Mouse (Mus musculus) NIH3T3 (cell line): Measurements from ENCODE around the gene Siglech.
A peak's percentile ranks its signal among the peaks of the same experiment; 100 is the strongest.
"Not testable (repeated sequence)": the region's sequence is repeated elsewhere in the genome, so short reads cannot be mapped to it uniquely, and the experiment has no call there.

Experiments
- DNase-seq: peaks from one replicate; pipeline ENCODE4 v3.0.0-alpha.2; 2012; ENCODE audit warnings: low read depth

The Siglech gene

DNA sequence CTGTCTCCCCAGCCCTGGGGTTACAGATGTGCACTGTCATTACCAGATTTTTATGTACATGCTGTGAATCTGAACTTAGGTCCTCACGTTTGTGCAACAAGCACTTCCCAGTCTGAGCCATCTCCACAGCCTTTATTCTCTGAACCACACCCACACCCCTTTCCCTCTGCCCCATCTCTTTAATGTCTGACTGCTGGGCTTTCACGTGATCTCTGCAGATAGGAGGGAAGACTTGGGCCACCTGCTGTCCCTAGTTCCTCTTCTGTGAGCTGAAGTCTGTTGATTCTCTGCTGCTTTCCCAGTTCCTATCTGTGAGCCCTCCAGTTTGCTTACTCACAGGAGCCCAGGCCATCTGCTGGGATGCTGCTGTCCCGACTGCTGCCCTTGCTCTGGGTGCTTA lies at the start of gene Siglech:
Gene Siglech (plus strand): TSS at position 253 of the 400 bp plus-strand sequence.
- no peak for DNase-seq

DNA sequence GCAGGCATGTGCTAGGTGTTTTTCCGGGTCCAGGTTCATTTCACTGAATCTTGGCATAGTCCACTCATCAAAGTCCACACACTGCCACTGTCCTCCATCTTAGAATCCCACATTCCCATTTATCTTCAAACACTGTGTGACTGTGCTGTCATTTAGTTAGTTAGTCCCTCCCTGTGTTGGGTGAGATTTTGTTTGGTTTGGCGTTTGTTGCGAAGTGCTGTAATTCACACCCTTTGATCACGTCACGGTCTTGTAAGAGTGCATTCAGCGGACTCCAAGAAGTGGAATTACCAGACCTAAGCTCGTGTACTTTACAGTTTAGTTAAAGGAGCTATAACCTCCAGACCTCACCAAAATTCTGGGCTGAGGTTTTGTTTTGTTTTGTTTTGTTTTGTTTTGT lies 45.3 kb upstream of the Siglech start:
- DNase-seq, result no peak

DNA sequence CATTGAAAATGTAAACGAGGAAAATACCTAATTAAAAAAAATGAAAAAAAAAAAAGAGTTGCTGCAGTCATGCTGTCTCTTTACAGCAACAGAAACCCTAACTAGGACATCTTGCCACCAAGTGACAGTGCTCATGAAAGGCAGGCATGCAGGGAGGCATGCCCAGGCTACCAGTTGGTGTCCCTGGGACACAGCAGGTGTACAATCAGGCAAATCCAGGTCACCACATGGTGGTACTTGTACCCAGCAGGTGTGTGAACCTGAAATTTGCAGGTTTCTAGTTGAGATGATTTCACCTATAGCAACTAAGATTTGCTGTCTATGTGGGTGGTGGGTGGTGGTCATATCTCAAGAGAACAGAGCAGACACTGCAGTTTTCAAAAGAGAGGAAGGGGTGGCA lies 39.1 kb upstream of the Siglech start:
- DNase-seq, result no peak

- no peak for DNase-seq
These were observed 33.5 kb upstream of the Siglech start for GRCm38 (mm10) chr7:55734483-55734882.

- peak; percentile 40 for DNase-seq
These were observed 30.7 kb upstream of the Siglech start for GRCm38 (mm10) chr7:55737125-55737912.

DNA sequence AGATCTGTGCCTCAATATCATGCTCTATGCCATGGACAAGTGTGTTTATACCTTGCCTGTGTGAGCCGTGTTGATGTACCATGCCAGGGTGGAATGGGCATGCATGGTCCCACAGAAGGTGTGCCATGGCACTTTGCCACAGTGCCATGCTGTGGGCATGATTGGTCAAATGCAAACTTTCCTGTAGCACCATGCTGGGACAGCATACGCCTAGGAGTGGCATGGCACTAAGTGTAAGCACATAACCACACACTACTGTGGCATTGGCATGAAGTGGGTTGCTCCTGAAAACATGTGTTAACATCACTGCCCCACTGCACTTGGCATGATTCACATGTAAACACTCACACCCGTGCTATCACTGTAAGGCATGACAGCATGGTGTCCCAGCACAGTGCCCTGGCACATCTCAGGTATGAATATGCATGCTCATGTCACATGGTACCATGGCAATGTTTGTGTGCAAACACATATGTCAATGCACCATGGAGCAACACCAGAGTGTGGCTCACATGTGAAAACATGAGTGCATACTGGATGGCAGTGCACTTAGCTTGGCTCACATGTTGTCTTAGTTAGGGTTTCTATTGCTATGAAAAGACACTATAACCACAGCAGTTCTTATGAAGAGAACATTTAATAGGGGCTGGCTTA lies 24.2 kb upstream of the Siglech start:
- no peak for DNase-seq

DNA sequence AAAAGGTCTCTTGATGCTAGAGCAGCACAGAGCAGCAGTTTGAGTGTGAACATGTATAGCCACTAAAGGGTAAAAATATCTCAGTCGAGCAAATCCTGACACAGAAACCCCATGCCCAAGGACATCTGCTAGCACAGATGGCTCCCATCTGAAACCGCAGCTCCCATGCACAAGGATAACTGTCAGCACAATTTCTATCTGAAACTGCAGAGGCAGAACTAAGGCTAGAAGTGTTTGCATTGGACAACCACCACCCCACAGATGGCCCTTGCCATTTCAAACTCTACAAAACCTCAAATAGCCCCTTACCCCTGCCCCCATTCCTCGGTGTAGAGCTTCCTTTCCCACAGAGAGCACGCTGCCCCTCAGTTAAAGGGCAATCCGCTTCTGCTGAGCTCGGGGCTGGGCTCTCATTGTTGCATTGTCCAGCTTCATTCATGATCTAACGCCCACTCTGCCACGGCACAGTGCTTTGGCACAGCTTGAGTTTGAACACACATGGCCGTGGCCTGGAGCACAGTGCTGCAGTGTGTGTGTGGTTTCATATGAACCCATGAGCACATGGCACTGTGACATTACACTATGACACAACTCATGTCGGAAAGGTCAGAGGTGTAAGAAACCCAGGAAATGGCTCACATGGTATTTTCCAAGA lies 23.3 kb upstream of the Siglech start:
- DNase-seq, result no peak

GRCm38 (mm10) chr7:55750841-55751240 lies 17.1 kb upstream of the Siglech start:
- no peak for DNase-seq

- DNase-seq, result no peak
These were observed 8.6 kb upstream of the Siglech start for GRCm38 (mm10) chr7:55759346-55759745.

- peak; percentile 18 for DNase-seq
These were observed 12.0 kb downstream of the Siglech start for GRCm38 (mm10) chr7:55780011-55780410.

- DNase-seq, result no peak
These were observed 14.5 kb downstream of the Siglech start for GRCm38 (mm10) chr7:55782493-55782892.

GRCm38 (mm10) chr7:55784580-55784979 lies 16.6 kb downstream of the Siglech start:
- DNase-seq, result no peak

- DNase-seq, result not testable (repeated sequence)
These were observed 22.6 kb downstream of the Siglech start for GRCm38 (mm10) chr7:55790586-55790985.

- no peak for DNase-seq
These were observed 24.3 kb downstream of the Siglech start for GRCm38 (mm10) chr7:55792280-55792679.

DNA sequence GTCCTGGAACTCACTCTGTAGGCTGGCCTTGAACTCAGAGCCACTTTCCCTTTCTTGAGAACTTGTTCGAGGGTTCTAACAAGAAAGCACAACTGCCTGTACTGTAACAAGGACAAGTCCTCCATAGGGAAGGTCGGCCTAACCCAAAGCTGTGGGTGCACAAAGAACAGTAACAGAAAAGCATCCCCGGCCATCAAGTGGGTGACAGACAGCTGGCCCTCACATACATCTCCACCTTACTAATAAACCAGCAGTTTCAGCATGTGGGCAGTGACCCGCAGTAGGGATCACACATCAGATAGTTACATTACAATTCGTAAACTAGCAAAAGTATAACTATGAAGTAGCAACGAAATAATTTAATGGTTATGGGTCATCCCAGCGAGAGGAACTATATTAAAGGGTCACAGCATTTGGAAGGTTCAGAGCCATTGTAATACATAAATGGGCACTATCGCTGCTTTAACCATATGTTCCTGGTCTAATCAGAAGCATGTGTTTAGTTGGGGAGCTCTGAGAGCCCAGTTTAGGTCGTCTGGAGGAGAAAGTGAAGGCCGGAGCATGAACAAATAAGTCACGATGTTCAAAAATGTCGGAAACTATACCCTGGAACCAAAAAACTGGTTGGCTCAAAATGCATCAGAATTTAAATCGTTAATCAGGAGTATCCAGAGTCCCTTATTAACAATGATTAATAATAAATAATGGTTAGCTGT lies 25.4 kb downstream of the Siglech start:
- DNase-seq, result no peak

GRCm38 (mm10) chr7:55793952-55794603 lies 26.1 kb downstream of the Siglech start, which contains the start of gene Tubgcp5:
Gene Tubgcp5, plus strand, starts transcription at chr7:55794154.
- DNase-seq, result peak; percentile 99

GRCm38 (mm10) chr7:55799981-55800380 lies 32.0 kb downstream of the Siglech start:
- DNase-seq, result no peak

GRCm38 (mm10) chr7:55809967-55810366 lies 42.0 kb downstream of the Siglech start:
- DNase-seq, result no peak

DNA sequence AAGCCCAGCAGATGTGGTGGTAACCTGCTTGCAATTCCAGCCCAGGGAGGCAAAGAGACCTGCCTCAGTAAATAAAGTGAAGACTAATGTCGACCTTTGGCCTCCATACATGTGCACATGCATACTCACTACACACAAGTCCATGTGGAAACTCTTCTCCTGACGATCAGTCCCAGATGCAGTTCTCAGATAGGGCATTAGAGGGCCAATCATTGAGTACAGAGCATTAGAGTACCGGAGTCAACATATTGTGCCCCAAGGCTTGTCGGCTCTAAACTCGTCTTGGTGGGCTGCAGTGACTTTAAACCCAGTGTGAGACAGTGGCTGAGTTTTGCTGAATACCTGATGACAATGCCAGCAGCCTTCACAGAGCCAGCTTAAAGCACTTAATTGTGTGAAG lies 56.5 kb downstream of the Siglech start:
- peak; percentile 25 for DNase-seq

- DNase-seq, result no peak
These were observed 59.6 kb downstream of the Siglech start for GRCm38 (mm10) chr7:55827551-55827950.
